9 mouse cellular contexts compared by ENCODE assay signal in the genomic region with DNA sequence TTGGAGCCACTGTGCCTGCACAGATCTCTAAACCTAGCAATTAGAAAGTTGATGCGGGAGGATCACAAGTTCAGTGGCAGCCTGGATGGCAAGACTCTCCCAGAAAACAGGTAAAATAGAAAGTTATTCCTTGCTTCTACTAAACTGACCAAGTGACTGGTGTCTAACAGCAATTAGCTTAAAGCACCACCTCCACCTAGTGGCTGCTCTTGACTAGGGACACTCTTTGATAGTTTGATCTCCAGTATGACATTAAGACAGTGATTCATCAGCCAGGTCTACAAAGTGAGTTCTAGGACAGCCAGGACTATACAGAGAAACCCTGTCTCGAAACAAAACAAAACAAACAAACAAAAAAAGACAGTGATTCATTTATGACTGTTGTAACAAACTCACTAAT. TPM values are rescaled to one million over a fixed set of nuclear protein-coding genes. Genes with fewer than 3 reads are reported as not detected.
A peak's percentile ranks its signal among the peaks of the same experiment; 100 is the strongest.
DNase-seq lines count a peak whose midpoint lies in the region; ATAC-seq and TF ChIP-seq lines count a peak whose summit lies in the region.
"Had no signal": no experiment of that assay in that cellular context is flagged by ENCODE, and none has a peak within 500 bp of the region (broad histone marks: within the 10 kb centered on the region; RNA-seq: fewer than 3 reads in every experiment).

No protein-coding gene starts in this region.

- WGBS in kidney, embryonic 16.5 days, result 47% methylated on average over 2 of the region's 2 CpGs
- 49% methylated on average over 2 of the region's 2 CpGs for WGBS in lung, embryonic 14.5 days

- ATAC-seq in kidney, embryonic 16.5 days (ENCODE audit: low FRiP score, low TSS enrichment), result no peak
- ATAC-seq in lung, embryonic 14.5 days (ENCODE audit: insufficient read depth), result no peak

- intact Hi-C loops in gastrocnemius, postnatal 36 days (cut with DNase I), result loop anchor here (10.0 kb wide), 1 partner anchor 211 kb away; no protein-coding TSS in a partner anchor

- TF ChIP-seq CTCF in lung, embryonic 14.5 days (IDR thresholded peaks at IDR 0.05; ENCODE audit: low read depth), result peak; percentile 68

- H3K4me2 ChIP-seq in kidney, embryonic 16.5 days (replicated peaks; ENCODE audit: low read depth, low read length), result no peak overlapping the region
- no peak overlapping the region for H3K4me2 ChIP-seq in lung, embryonic 14.5 days

- H3K4me3 ChIP-seq in kidney, embryonic 16.5 days (ENCODE audit: low read length), result no peak overlapping the region
- no peak overlapping the region for H3K4me3 ChIP-seq in lung, embryonic 14.5 days (ENCODE audit: low read depth, low read length)

- no peaks in the 10 kb centered on the region for H3K9me3 ChIP-seq in kidney, embryonic 16.5 days (ENCODE audit: low read length)
- no peaks in the 10 kb centered on the region for H3K9me3 ChIP-seq in lung, embryonic 14.5 days (ENCODE audit: low read depth, low read length)

- DNase-seq in kidney, adult 18-20 months, result peak; percentile 30
- DNase-seq in ES-CJ7 (ENCODE audit: low read depth, low spot score), result peak; percentile 86
- peak; percentile 43 for DNase-seq in adrenal gland, postnatal 14 days
- peak; percentile 70 for DNase-seq in lung, embryonic 14.5 days
- DNase-seq in c-Kit-positive CD71-positive TER-119-positive erythroid progenitor cells, embryonic 14.5 days (ENCODE audit: low spot score), result no peak
- no peak for DNase-seq in gastrocnemius, postnatal 36 days
- DNase-seq in layer of hippocampus, postnatal 25 days (ENCODE audit: extremely low spot score in 1 of 2, low spot score in 1 of 2), result no peak

- no peak overlapping the region for H3K9ac ChIP-seq in kidney, embryonic 16.5 days (replicated peaks; ENCODE audit: low read length)
- H3K9ac ChIP-seq in lung, embryonic 14.5 days, result no peak overlapping the region

- H3K27ac ChIP-seq in kidney, embryonic 16.5 days (ENCODE audit: low read length), result no peak overlapping the region
- no peak overlapping the region for H3K27ac ChIP-seq in lung, embryonic 14.5 days (ENCODE audit: low read depth)

- peaks cover 3% of the 10 kb centered on the region; the same call in 1 of the 2 replicates for H3K4me1 ChIP-seq in kidney, embryonic 16.5 days (ENCODE audit: insufficient read depth, low read length)
- no peaks in the 10 kb centered on the region for H3K4me1 ChIP-seq in lung, embryonic 14.5 days (ENCODE audit: insufficient read depth)

- no peaks in the 10 kb centered on the region for H3K27me3 ChIP-seq in kidney, embryonic 16.5 days (ENCODE audit: insufficient read depth, low read length)
- no peaks in the 10 kb centered on the region for H3K27me3 ChIP-seq in lung, embryonic 14.5 days (ENCODE audit: insufficient read depth, low read length)

- no peaks in the 10 kb centered on the region for H3K36me3 ChIP-seq in kidney, embryonic 16.5 days (ENCODE audit: insufficient read depth, low read length)
- no peaks in the 10 kb centered on the region for H3K36me3 ChIP-seq in lung, embryonic 14.5 days (ENCODE audit: insufficient read depth)

RNA-seq across cellular contexts. Expression of a gene that starts 5.3 kb away (rescaled TPM):
- polyA plus RNA-seq in kidney, embryonic 16.5 days (2015; fragmentation: Nextera tagmentation; extraction: Ambion mirVana), result 197 and 206 TPM in 2 replicates
- total RNA-seq in adrenal gland, postnatal 14 days (2021), result 89.2 and 93.7 TPM in 2 replicates
- 193 and 206 TPM in 2 replicates for polyA plus RNA-seq in lung, embryonic 14.5 days (2014; fragmentation: Nextera tagmentation; extraction: Ambion mirVana)
- 10 to 100 TPM; 70.0 to 79.2 TPM for total RNA-seq in gastrocnemius, postnatal 36 days (2021)
- total RNA-seq in layer of hippocampus, postnatal 25 days (2021), result 100 to 1,000 TPM; 131 to 142 TPM

RNA-seq across cellular contexts. Expression of a gene that starts 40.5 kb away (rescaled TPM):
- 0.66 and 0.84 TPM in 2 replicates for polyA plus RNA-seq in kidney, embryonic 16.5 days (2015; fragmentation: Nextera tagmentation; extraction: Ambion mirVana)
- 2.6 and 2.8 TPM in 2 replicates for total RNA-seq in adrenal gland, postnatal 14 days (2021)
- polyA plus RNA-seq in lung, embryonic 14.5 days (2014; fragmentation: Nextera tagmentation; extraction: Ambion mirVana), result not detected in 2 replicates
- not detected for total RNA-seq in gastrocnemius, postnatal 36 days (2021)
- not detected for total RNA-seq in layer of hippocampus, postnatal 25 days (2021)
- total RNA-seq: layer of hippocampus, adult 18-20 months had no signal

Comparison
In these comparisons a context has a peak if more than half of its experiments do, and no peak if none do; other contexts are left out.
1. DNase-seq: peak in kidney, adult 18-20 months (single experiment), ES-CJ7 (single experiment), adrenal gland, postnatal 14 days (single experiment) and lung, embryonic 14.5 days (single experiment); none in c-Kit-positive CD71-positive TER-119-positive erythroid progenitor cells, embryonic 14.5 days (single experiment), gastrocnemius, postnatal 36 days (0 of 2) and layer of hippocampus, postnatal 25 days (0 of 2).